Mouse (Mus musculus) cerebral cortex, adult 2 months (tissue): ENCODE measurements around the gene Krr1.

Experiments
- WGBS: fragments of 180-500 bp; shearing (Covaris S2); methylation state at CpG from one replicate; pipeline ENCODE4 v1.1.7; 2018; 5-methylcytosine and 5-hydroxymethylcytosine counted together

Krr1 gene

GRCm38 (mm10) chr10:111972542-111973361, at the start of gene Krr1:
Krr1 (plus strand) TSS chr10:111972664.
- under 1% methylated on average over 51 of the region's 51 CpGs for WGBS

GRCm38 (mm10) chr10:111923503-111924135, 48.8 kb upstream of the Krr1 start:
- WGBS: 86% methylated on average over 4 of the region's 4 CpGs

- 72% methylated on average over 3 of the region's 3 CpGs for WGBS
Observed at GRCm38 (mm10) chr10:111924141-111924540, 48.3 kb upstream of the Krr1 start.

GRCm38 (mm10) chr10:111924716-111925488, 47.6 kb upstream of the Krr1 start:
- 44% methylated on average over 12 of the region's 12 CpGs for WGBS

GRCm38 (mm10) chr10:111925489-111925860, 47.0 kb upstream of the Krr1 start:
- WGBS: 4% methylated on average over 10 of the region's 10 CpGs

- WGBS: 57% methylated on average over 11 of the region's 11 CpGs
Observed at GRCm38 (mm10) chr10:111932621-111933345, 39.7 kb upstream of the Krr1 start.

GRCm38 (mm10) chr10:111935207-111935606, 37.3 kb upstream of the Krr1 start:
- WGBS: 72% methylated on average over 2 of the region's 2 CpGs

- 69% methylated on average over 4 of the region's 4 CpGs for WGBS
Observed at GRCm38 (mm10) chr10:111936021-111936420, 36.4 kb upstream of the Krr1 start.

GRCm38 (mm10) chr10:111936491-111937145, 35.8 kb upstream of the Krr1 start:
- 56% methylated on average over 13 of the region's 13 CpGs for WGBS

- WGBS: 75% methylated on average over 5 of the region's 5 CpGs
Observed at GRCm38 (mm10) chr10:111937146-111937534, 35.3 kb upstream of the Krr1 start.

- WGBS: 85% methylated on average over 7 of the region's 7 CpGs
Observed at GRCm38 (mm10) chr10:111943026-111943425, 29.4 kb upstream of the Krr1 start.

GRCm38 (mm10) chr10:111945563-111945962, 26.9 kb upstream of the Krr1 start:
- WGBS: 34% methylated on average over 3 of the region's 3 CpGs

- WGBS: 100% methylated on average over 1 of the region's 1 CpGs
Observed at GRCm38 (mm10) chr10:111948041-111948440, 24.4 kb upstream of the Krr1 start.

GRCm38 (mm10) chr10:111949008-111949407, 23.5 kb upstream of the Krr1 start:
- WGBS: 45% methylated on average over 4 of the region's 4 CpGs

GRCm38 (mm10) chr10:111955836-111956235, 16.6 kb upstream of the Krr1 start:
- 84% methylated on average over 2 of the region's 2 CpGs for WGBS

- WGBS: 45% methylated on average over 10 of the region's 10 CpGs
Observed at GRCm38 (mm10) chr10:111957271-111958045, 15.0 kb upstream of the Krr1 start.

- WGBS: 38% methylated on average over 4 of the region's 4 CpGs
Observed at GRCm38 (mm10) chr10:111958046-111958421, 14.4 kb upstream of the Krr1 start.

GRCm38 (mm10) chr10:111959353-111959752, 13.1 kb upstream of the Krr1 start:
- 85% methylated on average over 2 of the region's 2 CpGs for WGBS

GRCm38 (mm10) chr10:111960459-111960858, 12.0 kb upstream of the Krr1 start:
- 77% methylated on average over 6 of the region's 6 CpGs for WGBS

- 60% methylated on average over 4 of the region's 4 CpGs for WGBS
Observed at GRCm38 (mm10) chr10:111966394-111966793, 6.1 kb upstream of the Krr1 start.
